Mouse (Mus musculus) heart, adult 18-20 months (tissue): ENCODE measurements at regions not wholly inside any gene's neighbourhood (a gene's known extent, or its start where the extent isn't known, plus 50 kb on each side); places are given as distances from the start of the nearest gene placed in this dataset.

ENCODE experiments used
- microRNA-seq, 2 experiments: library from miRNA; unstranded; fragments of <30 nt; microRNA quantifications; one replicate each; pipeline ENCODE4 v1.2.0; 2022

Small RNA genes in the stretch of these regions (microRNA-seq; reads per million reads assigned to microRNA genes)
- gene Gm26472, result 0 reads per million in 2 experiments
